Mouse (Mus musculus): ENCODE measurements around the gene Sgo2a. TPM values are rescaled to one million over a fixed set of nuclear protein-coding genes. Genes with fewer than 3 reads are reported as not detected.
"Not testable (repeated sequence)": the region's sequence is repeated elsewhere in the genome, so short reads cannot be mapped to it uniquely, and the experiment has no call there.

Sgo2a gene
- 0.53 and 0.56 TPM in 2 replicates for polyA plus RNA-seq (2012; rRNA removed)

- DNase-seq (ENCODE audit: extremely low spot score in 1 of 2, low spot score in 1 of 2) = peak; percentile 80 to 93
Observed at GRCm38 (mm10) chr1:57995432-57996132, at the start of gene Sgo2a. Sgo2a (plus strand) TSS chr1:57995971.

- DNase-seq (ENCODE audit: extremely low spot score in 1 of 2, low spot score in 1 of 2) = no peak
Observed at GRCm38 (mm10) chr1:57947552-57948347, 48.0 kb upstream of the Sgo2a start.

GRCm38 (mm10) chr1:57949195-57949594 is 46.6 kb upstream of the Sgo2a start:
- DNase-seq (ENCODE audit: extremely low spot score in 1 of 2, low spot score in 1 of 2) = peak in 1 of 2 experiments; percentile 54

- DNase-seq (ENCODE audit: extremely low spot score in 1 of 2, low spot score in 1 of 2) = no peak
Observed at GRCm38 (mm10) chr1:57949716-57950115, 46.1 kb upstream of the Sgo2a start.

- DNase-seq (ENCODE audit: extremely low spot score in 1 of 2, low spot score in 1 of 2) = no peak
Observed at GRCm38 (mm10) chr1:57952509-57952908, 43.3 kb upstream of the Sgo2a start.

- DNase-seq (ENCODE audit: extremely low spot score in 1 of 2, low spot score in 1 of 2) = no peak
Observed at GRCm38 (mm10) chr1:57953586-57954375, 42.0 kb upstream of the Sgo2a start.

- DNase-seq (ENCODE audit: extremely low spot score in 1 of 2, low spot score in 1 of 2) = no peak
Observed at GRCm38 (mm10) chr1:57954376-57954765, 41.4 kb upstream of the Sgo2a start.

GRCm38 (mm10) chr1:57955774-57956173 is 40.0 kb upstream of the Sgo2a start:
- no peak for DNase-seq (ENCODE audit: extremely low spot score in 1 of 2, low spot score in 1 of 2)

- DNase-seq (ENCODE audit: extremely low spot score in 1 of 2, low spot score in 1 of 2) = peak; percentile 88 to 97
Observed at GRCm38 (mm10) chr1:57969327-57970271, 26.2 kb upstream of the Sgo2a start.

GRCm38 (mm10) chr1:57971588-57971987 is 24.2 kb upstream of the Sgo2a start:
- DNase-seq (ENCODE audit: extremely low spot score in 1 of 2, low spot score in 1 of 2) = no peak

- DNase-seq (ENCODE audit: extremely low spot score in 1 of 2, low spot score in 1 of 2) = no peak
Observed at GRCm38 (mm10) chr1:57976860-57977259, 18.9 kb upstream of the Sgo2a start.

- DNase-seq (ENCODE audit: extremely low spot score in 1 of 2, low spot score in 1 of 2) = no peak
Observed at GRCm38 (mm10) chr1:57989052-57989600, 6.6 kb upstream of the Sgo2a start.

- DNase-seq (ENCODE audit: extremely low spot score in 1 of 2, low spot score in 1 of 2) = no peak
Observed at GRCm38 (mm10) chr1:57991277-57991676, 4.5 kb upstream of the Sgo2a start.

GRCm38 (mm10) chr1:57996133-57996615 is 403 bp downstream of the Sgo2a start:
- DNase-seq (ENCODE audit: extremely low spot score in 1 of 2, low spot score in 1 of 2) = no peak

GRCm38 (mm10) chr1:57998146-57998545 is 2.4 kb downstream of the Sgo2a start:
- no peak for DNase-seq (ENCODE audit: extremely low spot score in 1 of 2, low spot score in 1 of 2)

GRCm38 (mm10) chr1:58006388-58006787 is 10.6 kb downstream of the Sgo2a start:
- DNase-seq (ENCODE audit: extremely low spot score in 1 of 2, low spot score in 1 of 2) = not testable (repeated sequence)

- DNase-seq (ENCODE audit: extremely low spot score in 1 of 2, low spot score in 1 of 2) = no peak
Observed at GRCm38 (mm10) chr1:58018856-58019255, 23.1 kb downstream of the Sgo2a start, which contains the start of gene Kctd18. Kctd18 (minus strand) TSS chr1:58018956.

- DNase-seq (ENCODE audit: extremely low spot score in 1 of 2, low spot score in 1 of 2) = no peak
Observed at GRCm38 (mm10) chr1:58027707-58028106, 31.9 kb downstream of the Sgo2a start.

GRCm38 (mm10) chr1:58029636-58030117 is 33.9 kb downstream of the Sgo2a start, which contains the start of gene Aox1:
Aox1 (plus strand) TSS chr1:58029931.
- peak; percentile 22 to 50 for DNase-seq (ENCODE audit: extremely low spot score in 1 of 2, low spot score in 1 of 2)
